In genomic region chr2:166007046-166007445, GRCm38 (mm10) we compare ENCODE assay signal across 18 mouse cellular contexts. TPM values are rescaled to one million over a fixed set of nuclear protein-coding genes. Genes with fewer than 3 reads are reported as not detected.
A peak's percentile ranks its signal among the peaks of the same experiment; 100 is the strongest.
DNase-seq lines count a peak whose midpoint lies in the region; ATAC-seq and TF ChIP-seq lines count a peak whose summit lies in the region.
"Had no signal": no experiment of that assay in that cellular context is flagged by ENCODE, and none has a peak within 500 bp of the region (broad histone marks: within the 10 kb centered on the region; RNA-seq: fewer than 3 reads in every experiment).

No protein-coding gene starts in this region.

- no peaks in the 10 kb centered on the region for H3K9me3 ChIP-seq in intestine, embryonic 14.5 days (ENCODE audit: control insufficient read depth, low read length)
- no peaks in the 10 kb centered on the region for H3K9me3 ChIP-seq in intestine, embryonic 16.5 days (ENCODE audit: control insufficient read depth, low read length)
- no peaks in the 10 kb centered on the region for H3K9me3 ChIP-seq in kidney, embryonic 16.5 days (ENCODE audit: low read length)
- H3K9me3 ChIP-seq in lung, postnatal 0 days (ENCODE audit: low read length): no peaks in the 10 kb centered on the region
- H3K9me3 ChIP-seq: embryonic facial prominence, embryonic 13.5 days; forebrain, embryonic 12.5 days; heart, embryonic 12.5 days; hindbrain, embryonic 10.5 days had no signal

- 0 out of 2 replicates have a peak, but pooled peaks have one; percentile 36 for ATAC-seq in intestine, embryonic 14.5 days (replicated peaks; ENCODE audit: low FRiP score, low TSS enrichment, low read depth)
- no peak for ATAC-seq in intestine, embryonic 16.5 days
- ATAC-seq in kidney, embryonic 16.5 days (ENCODE audit: low FRiP score, low TSS enrichment): 0 out of 2 replicates have a peak, but pooled peaks have one; percentile 59
- peak; percentile 35; the same call in 1 of the 2 replicates for ATAC-seq in lung, postnatal 0 days
- ATAC-seq: forebrain, embryonic 16.5 days had no signal

- H3K4me3 ChIP-seq in intestine, embryonic 14.5 days (ENCODE audit: low read depth, low read length): no peak overlapping the region
- no peak overlapping the region for H3K4me3 ChIP-seq in intestine, embryonic 16.5 days (ENCODE audit: low read length)
- H3K4me3 ChIP-seq in kidney, embryonic 16.5 days (ENCODE audit: low read length): no peak overlapping the region
- H3K4me3 ChIP-seq in lung, postnatal 0 days (ENCODE audit: low read depth, low read length): no peak overlapping the region
- H3K4me3 ChIP-seq: embryonic facial prominence, embryonic 13.5 days; forebrain, embryonic 12.5 days; heart, embryonic 12.5 days; hindbrain, embryonic 10.5 days had no signal

- WGBS in intestine, embryonic 14.5 days: 74% methylated on average over 6 of the region's 6 CpGs
- WGBS in intestine, embryonic 16.5 days: 66% methylated on average over 6 of the region's 6 CpGs
- WGBS in kidney, embryonic 16.5 days: 65% methylated on average over 6 of the region's 6 CpGs
- WGBS in lung, postnatal 0 days: 67% methylated on average over 6 of the region's 6 CpGs

- H3K27me3 ChIP-seq in intestine, embryonic 14.5 days (replicated peaks; ENCODE audit: control insufficient read depth, insufficient read depth, low read length): no peaks in the 10 kb centered on the region
- H3K27me3 ChIP-seq in intestine, embryonic 16.5 days (replicated peaks; ENCODE audit: control insufficient read depth, insufficient read depth, low read length): no peaks in the 10 kb centered on the region
- no peaks in the 10 kb centered on the region for H3K27me3 ChIP-seq in kidney, embryonic 16.5 days (ENCODE audit: insufficient read depth, low read length)
- no peaks in the 10 kb centered on the region for H3K27me3 ChIP-seq in lung, postnatal 0 days (replicated peaks; ENCODE audit: insufficient read depth, low read length)
- H3K27me3 ChIP-seq: embryonic facial prominence, embryonic 13.5 days; forebrain, embryonic 12.5 days; heart, embryonic 12.5 days had no signal

- no peak overlapping the region for H3K9ac ChIP-seq in intestine, embryonic 14.5 days (ENCODE audit: low read length)
- H3K9ac ChIP-seq in intestine, embryonic 16.5 days (ENCODE audit: low read depth, low read length): no peak overlapping the region
- H3K9ac ChIP-seq in kidney, embryonic 16.5 days (replicated peaks; ENCODE audit: low read length): no peak overlapping the region
- H3K9ac ChIP-seq in lung, postnatal 0 days (replicated peaks; ENCODE audit: low read depth): no peak overlapping the region
- H3K9ac ChIP-seq: embryonic facial prominence, embryonic 13.5 days; forebrain, embryonic 12.5 days; heart, embryonic 12.5 days had no signal

- DNase-seq in intestine, embryonic 14.5 days (ENCODE audit: low spot score): no peak
- no peak for DNase-seq in kidney, postnatal 4 days
- peak; percentile 24 for DNase-seq in lung, postnatal 0 days (ENCODE audit: low spot score)
- DNase-seq in lung, adult 18-20 months: no peak
- DNase-seq in right cerebral cortex, postnatal 14 days: no peak
- DNase-seq: adrenal gland, adult 2 months; adrenal gland, postnatal 25 days; cerebellum, adult 18-20 months; cerebellum, adult 9-11 months; cerebellum, postnatal 36 days; gastrocnemius, postnatal 10 days had no signal

- no peak overlapping the region for H3K27ac ChIP-seq in intestine, embryonic 14.5 days (ENCODE audit: low read depth)
- no peak overlapping the region for H3K27ac ChIP-seq in intestine, embryonic 16.5 days (ENCODE audit: low read length)
- no peak overlapping the region for H3K27ac ChIP-seq in kidney, embryonic 16.5 days (ENCODE audit: low read length)
- H3K27ac ChIP-seq in lung, postnatal 0 days (ENCODE audit: low read length): no peak overlapping the region
- H3K27ac ChIP-seq: embryonic facial prominence, embryonic 13.5 days; forebrain, embryonic 12.5 days; hindbrain, embryonic 10.5 days had no signal

- H3K36me3 ChIP-seq in intestine, embryonic 14.5 days (ENCODE audit: control insufficient read depth, insufficient read depth, low read length): no peaks in the 10 kb centered on the region
- H3K36me3 ChIP-seq in intestine, embryonic 16.5 days (ENCODE audit: control insufficient read depth, insufficient read depth, low read length): no peaks in the 10 kb centered on the region
- no peaks in the 10 kb centered on the region for H3K36me3 ChIP-seq in kidney, embryonic 16.5 days (ENCODE audit: insufficient read depth, low read length)
- H3K36me3 ChIP-seq in lung, postnatal 0 days (ENCODE audit: insufficient read depth, low read length): no peaks in the 10 kb centered on the region
- H3K36me3 ChIP-seq: embryonic facial prominence, embryonic 13.5 days; forebrain, embryonic 12.5 days; heart, embryonic 12.5 days; hindbrain, embryonic 10.5 days had no signal

- peaks cover 28% of the 10 kb centered on the region for H3K4me1 ChIP-seq in intestine, embryonic 14.5 days (replicated peaks; ENCODE audit: control insufficient read depth, insufficient read depth, low read length)
- peaks cover 26% of the 10 kb centered on the region for H3K4me1 ChIP-seq in intestine, embryonic 16.5 days (ENCODE audit: control insufficient read depth, insufficient read depth, low read length)
- peaks cover 35% of the 10 kb centered on the region for H3K4me1 ChIP-seq in kidney, embryonic 16.5 days (ENCODE audit: insufficient read depth, low read length)
- H3K4me1 ChIP-seq in lung, postnatal 0 days (ENCODE audit: insufficient read depth, low read depth, low read length): no peaks in the 10 kb centered on the region

- TF ChIP-seq EP300 in lung, postnatal 0 days (IDR thresholded peaks at IDR 0.05): no peak

- no peak for TF ChIP-seq CTCF in lung, postnatal 0 days (IDR thresholded peaks at IDR 0.05)

- H3K4me2 ChIP-seq in intestine, embryonic 14.5 days (ENCODE audit: low read length): no peak overlapping the region
- no peak overlapping the region for H3K4me2 ChIP-seq in intestine, embryonic 16.5 days (ENCODE audit: low read depth, low read length)
- no peak overlapping the region for H3K4me2 ChIP-seq in kidney, embryonic 16.5 days (replicated peaks; ENCODE audit: low read depth, low read length)
- H3K4me2 ChIP-seq in lung, postnatal 0 days (replicated peaks; ENCODE audit: low read depth, low read length): no peak overlapping the region
- H3K4me2 ChIP-seq: embryonic facial prominence, embryonic 13.5 days; forebrain, embryonic 12.5 days; heart, embryonic 12.5 days had no signal

RNA-seq across cellular contexts. Expression of gene Ncoa3, which starts 14.6 kb away (rescaled TPM):
- 15.9 and 19.2 TPM in 2 replicates for polyA plus RNA-seq in intestine, embryonic 14.5 days (2014; fragmentation: Nextera tagmentation; extraction: Ambion mirVana)
- polyA plus RNA-seq in intestine, embryonic 16.5 days (2015; fragmentation: Nextera tagmentation; extraction: Ambion mirVana): 8.7 and 9.5 TPM in 2 replicates
- 19.1 and 22.8 TPM in 2 replicates for polyA plus RNA-seq in kidney, embryonic 16.5 days (2015; fragmentation: Nextera tagmentation; extraction: Ambion mirVana)
- polyA plus RNA-seq in lung, postnatal 0 days (2015; fragmentation: Nextera tagmentation; extraction: Ambion mirVana): 8.5 and 10.4 TPM in 2 replicates
